ENCODE assay signal across 8 mouse cellular contexts in the genomic region with DNA sequence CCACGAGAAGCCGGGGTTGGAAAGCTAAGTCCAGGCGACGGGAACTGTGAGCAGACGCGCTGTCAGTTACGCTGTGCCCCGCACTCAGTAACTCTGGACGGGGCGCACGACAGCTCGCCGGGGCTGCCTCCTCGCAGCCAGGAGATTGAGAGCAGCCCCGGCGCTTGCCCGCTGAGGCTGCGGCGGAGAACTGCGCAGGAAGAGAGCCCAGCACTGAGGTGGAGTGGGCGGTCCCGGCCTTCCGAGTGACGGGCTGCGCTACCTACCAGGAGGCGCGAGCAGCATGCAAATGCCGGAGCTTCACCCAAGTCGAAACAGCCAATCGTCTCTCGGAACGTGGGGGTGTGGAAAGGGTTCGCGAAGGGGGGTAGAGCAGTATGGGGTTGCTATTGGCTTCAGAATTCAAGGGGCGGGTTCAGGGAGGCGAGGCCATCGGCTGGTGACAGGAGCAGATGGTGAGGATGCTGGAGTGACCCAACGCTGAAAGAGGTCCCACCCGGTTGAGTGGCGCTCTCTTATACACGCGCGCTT. TPM values are rescaled to one million over a fixed set of nuclear protein-coding genes. Genes with fewer than 3 reads are reported as not detected.
DNase-seq lines count a peak whose midpoint lies in the region; ATAC-seq lines count a peak whose summit lies in the region.

TSS of gene Hs3st3b1 (minus strand) at position 200 of the 531 bp plus-strand sequence.

- H3K9me3 ChIP-seq in forebrain, embryonic 11.5 days (ENCODE audit: control insufficient read depth, low read length): no peaks in the 10 kb centered on the region
- no peaks in the 10 kb centered on the region for H3K9me3 ChIP-seq in heart, embryonic 15.5 days (replicated peaks)
- H3K9me3 ChIP-seq in liver, embryonic 13.5 days (replicated peaks): no peaks in the 10 kb centered on the region
- H3K9me3 ChIP-seq in stomach, embryonic 14.5 days (ENCODE audit: control insufficient read depth, low read depth, low read length): no peaks in the 10 kb centered on the region

- peak; percentile 40 for DNase-seq in 3T3-L1 (ENCODE audit: low read depth, low spot score)
- peak; percentile 92 for DNase-seq in brain, adult 2 months (ENCODE audit: low read depth, low spot score)
- peak; percentile 97 for DNase-seq in forebrain, embryonic 11.5 days (ENCODE audit: low spot score)
- peak; percentile 97 for DNase-seq in kidney, postnatal 14 days
- DNase-seq in liver, embryonic 13.5 days: peak; percentile 69
- DNase-seq in natural killer cell, adult 2 months (ENCODE audit: low spot score in 2 of 2): peak; percentile 96

- H3K36me3 ChIP-seq in forebrain, embryonic 11.5 days (ENCODE audit: control insufficient read depth, insufficient read depth, low read length): no peaks in the 10 kb centered on the region
- no peaks in the 10 kb centered on the region for H3K36me3 ChIP-seq in heart, embryonic 15.5 days
- no peaks in the 10 kb centered on the region for H3K36me3 ChIP-seq in liver, embryonic 13.5 days
- no peaks in the 10 kb centered on the region for H3K36me3 ChIP-seq in stomach, embryonic 14.5 days (ENCODE audit: control insufficient read depth, insufficient read depth, low read length)

- no peak within 1 kb of the TSS for H3K27ac ChIP-seq in forebrain, embryonic 11.5 days (ENCODE audit: low read depth, low read length)
- H3K27ac ChIP-seq in heart, embryonic 15.5 days: peak within 1 kb of the TSS; percentile 17; the same call in 1 of the 2 replicates
- peak within 1 kb of the TSS; percentile 65 for H3K27ac ChIP-seq in liver, embryonic 13.5 days
- peak within 1 kb of the TSS; percentile 59; the same call in 1 of the 2 replicates for H3K27ac ChIP-seq in stomach, embryonic 14.5 days (ENCODE audit: low read length)

- peak within 1 kb of the TSS; percentile 88 for H3K4me2 ChIP-seq in forebrain, embryonic 11.5 days (ENCODE audit: low read depth, low read length, severe bottlenecking)
- peak within 1 kb of the TSS; percentile 92 for H3K4me2 ChIP-seq in heart, embryonic 15.5 days
- peak within 1 kb of the TSS; percentile 60 for H3K4me2 ChIP-seq in liver, embryonic 13.5 days
- peak within 1 kb of the TSS; percentile 67 for H3K4me2 ChIP-seq in stomach, embryonic 14.5 days (replicated peaks; ENCODE audit: low read depth, low read length)

- WGBS in forebrain, embryonic 11.5 days: under 1% methylated on average over 43 of the region's 43 CpGs
- under 1% methylated on average over 43 of the region's 43 CpGs for WGBS in heart, embryonic 15.5 days
- WGBS in liver, embryonic 13.5 days (ENCODE audit: insufficient replicate concordance): under 1% methylated on average over 43 of the region's 43 CpGs
- WGBS in stomach, embryonic 14.5 days: 0% methylated on average over 43 of the region's 43 CpGs

- ATAC-seq in forebrain, embryonic 11.5 days (replicated peaks; ENCODE audit: low FRiP score): peak; percentile 93
- peak; percentile 93 for ATAC-seq in heart, embryonic 15.5 days (replicated peaks; ENCODE audit: insufficient number of reproducible peaks, insufficient read depth, low FRiP score, low read depth)
- ATAC-seq in liver, embryonic 13.5 days (ENCODE audit: low read depth): peak; percentile 88
- peak; percentile 91 for ATAC-seq in stomach, embryonic 14.5 days (ENCODE audit: insufficient number of reproducible peaks, insufficient read depth, low FRiP score, low read depth)

- peaks cover 33% of the 10 kb centered on the region for H3K4me1 ChIP-seq in forebrain, embryonic 11.5 days (replicated peaks; ENCODE audit: control insufficient read depth, insufficient read depth, low read length)
- H3K4me1 ChIP-seq in heart, embryonic 15.5 days (replicated peaks): peaks cover 59% of the 10 kb centered on the region
- peaks cover 39% of the 10 kb centered on the region for H3K4me1 ChIP-seq in liver, embryonic 13.5 days (replicated peaks)
- H3K4me1 ChIP-seq in stomach, embryonic 14.5 days (ENCODE audit: control insufficient read depth, insufficient read depth, low read length): peaks cover 20% of the 10 kb centered on the region; the same call in 1 of the 2 replicates

- peaks cover 84% of the 10 kb centered on the region for H3K27me3 ChIP-seq in forebrain, embryonic 11.5 days (ENCODE audit: control insufficient read depth, insufficient read depth, low read length)
- peaks cover 84% of the 10 kb centered on the region for H3K27me3 ChIP-seq in heart, embryonic 15.5 days
- peaks cover 100% of the 10 kb centered on the region for H3K27me3 ChIP-seq in liver, embryonic 13.5 days
- 0 out of 2 replicates have a peak, but pooled peaks cover 19% of the 10 kb centered on the region for H3K27me3 ChIP-seq in stomach, embryonic 14.5 days (ENCODE audit: control insufficient read depth, insufficient read depth, low read length)

- H3K9ac ChIP-seq in forebrain, embryonic 11.5 days (ENCODE audit: low read length): peak within 1 kb of the TSS; percentile 66
- peak within 1 kb of the TSS; percentile 47 for H3K9ac ChIP-seq in heart, embryonic 15.5 days
- H3K9ac ChIP-seq in liver, embryonic 13.5 days: peak within 1 kb of the TSS; percentile 73
- peak within 1 kb of the TSS; percentile 68 for H3K9ac ChIP-seq in stomach, embryonic 14.5 days (replicated peaks; ENCODE audit: low read depth, low read length)

- H3K4me3 ChIP-seq in forebrain, embryonic 11.5 days (ENCODE audit: low read depth, low read length): peak within 1 kb of the TSS; percentile 51
- peak within 1 kb of the TSS; percentile 58 for H3K4me3 ChIP-seq in heart, embryonic 15.5 days
- peak within 1 kb of the TSS; percentile 64 for H3K4me3 ChIP-seq in liver, embryonic 13.5 days (replicated peaks)
- peak within 1 kb of the TSS; percentile 62 for H3K4me3 ChIP-seq in stomach, embryonic 14.5 days (ENCODE audit: low read depth, low read length)

RNA-seq across cellular contexts. Expression of gene Hs3st3b1, which starts in this region (rescaled TPM):
- 6.4 and 7.0 TPM in 2 replicates for polyA plus RNA-seq in forebrain, embryonic 11.5 days (2014; fragmentation: Nextera tagmentation; extraction: Ambion mirVana)
- polyA plus RNA-seq in heart, embryonic 15.5 days (2015; fragmentation: Nextera tagmentation; extraction: Ambion mirVana): 1.8 and 2.3 TPM in 2 replicates
- 12.6 and 17.3 TPM in 2 replicates for polyA plus RNA-seq in liver, embryonic 13.5 days (2015; fragmentation: Nextera tagmentation; extraction: Ambion mirVana)
- polyA plus RNA-seq in stomach, embryonic 14.5 days (2014; fragmentation: Nextera tagmentation; extraction: Ambion mirVana): 11.1 and 11.4 TPM in 2 replicates

Comparison
In these comparisons a context has a peak if more than half of its experiments do, and no peak if none do; other contexts are left out.
1. DNase-seq: peak in every context shown above with its lines; median percentile 97 in forebrain, embryonic 11.5 days; 97 in kidney, postnatal 14 days; 96 in natural killer cell, adult 2 months; 92 in brain, adult 2 months; 69 in liver, embryonic 13.5 days; 40 in 3T3-L1.